Mouse (Mus musculus): Measurements from ENCODE around the gene Osmr. TPM values are rescaled to one million over a fixed set of nuclear protein-coding genes. Genes with fewer than 3 reads are reported as not detected.

Osmr gene
- polyA plus RNA-seq, 1 experiment = 3.6 TPM

- no peak overlapping the region for H3K27ac ChIP-seq (ENCODE audit: insufficient read depth, low read length)
- TF ChIP-seq CTCF (IDR thresholded peaks at IDR 0.05; ENCODE audit: extremely low read depth, insufficient read depth, insufficient read length, insufficient replicate concordance) (no peak), POLR2A (IDR thresholded peaks at IDR 0.05; ENCODE audit: low read depth, low read length) (no peak)
- 95% methylated on average over 10 of the region's 10 CpGs for WGBS
- peaks cover 56% of the 10 kb centered on the region for H3K36me3 ChIP-seq (ENCODE audit: control insufficient read depth, insufficient read depth, low read length)
- no peaks in the 10 kb centered on the region for H3K4me1 ChIP-seq (ENCODE audit: control insufficient read depth, insufficient read depth, insufficient read length)
- no peak for DNase-seq (ENCODE audit: low read depth in 1 of 2, low spot score in 2 of 2)
- H3K27me3 ChIP-seq (ENCODE audit: control insufficient read depth, insufficient read depth, low read length) = no peaks in the 10 kb centered on the region
- no peak overlapping the region for H3K4me3 ChIP-seq (ENCODE audit: extremely low read depth, insufficient read depth, insufficient read length)
Observed at GRCm38 (mm10) chr15:6786212-6786611, 88.6 kb downstream of the Osmr start.

GRCm38 (mm10) chr15:6772265-6772664 is 102.5 kb downstream of the Osmr start:
- no peak for TF ChIP-seq POLR2A (IDR thresholded peaks at IDR 0.05; ENCODE audit: low read depth, low read length)
- TF ChIP-seq CTCF (IDR thresholded peaks at IDR 0.05; ENCODE audit: extremely low read depth, insufficient read depth, insufficient read length, insufficient replicate concordance) = no peak
- H3K27ac ChIP-seq (ENCODE audit: insufficient read depth, low read length) = no peak overlapping the region
- WGBS = 37% methylated on average over 3 of the region's 3 CpGs
- no peak for DNase-seq (ENCODE audit: low read depth in 1 of 2, low spot score in 2 of 2)
- H3K4me1 ChIP-seq (ENCODE audit: control insufficient read depth, insufficient read depth, insufficient read length) = no peaks in the 10 kb centered on the region
- no peaks in the 10 kb centered on the region for H3K27me3 ChIP-seq (ENCODE audit: control insufficient read depth, insufficient read depth, low read length)
- H3K36me3 ChIP-seq (ENCODE audit: control insufficient read depth, insufficient read depth, low read length) = peaks cover 32% of the 10 kb centered on the region
- no peak overlapping the region for H3K4me3 ChIP-seq (ENCODE audit: extremely low read depth, insufficient read depth, insufficient read length)

Other genes starting within 250 kb of the Osmr start
- gene Rictor, start 166.6 kb downstream of the Osmr start, polyA plus RNA-seq (2012; rRNA removed) = 5.2 and 6.2 TPM in 2 replicates
- gene Lifr, start 215.6 kb upstream of the Osmr start, polyA plus RNA-seq (2012; rRNA removed) = 27.8 and 97.7 TPM in 2 replicates

Measured in spleen, adult 2 months (tissue).